Mouse (Mus musculus): ENCODE measurements around the gene Ushbp1. TPM values are rescaled to one million over a fixed set of nuclear protein-coding genes. Genes with fewer than 3 reads are reported as not detected.
A peak's percentile ranks its signal among the peaks of the same experiment; 100 is the strongest.

Ushbp1 gene
- total RNA-seq, 2 experiments from 2014 or later, result 5.5 to 9.9 TPM

GRCm38 (mm10) chr8:71394481-71394880, 1.1 kb downstream of the Ushbp1 start:
- DNase-seq, result peak; percentile 4

- DNase-seq, result peak; percentile 19
Observed at GRCm38 (mm10) chr8:71392871-71393270, 2.7 kb downstream of the Ushbp1 start.

- DNase-seq, result peak; percentile 5
Observed at GRCm38 (mm10) chr8:71392391-71392790, 3.2 kb downstream of the Ushbp1 start.

GRCm38 (mm10) chr8:71391696-71392095, 3.9 kb downstream of the Ushbp1 start:
- no peak for DNase-seq

GRCm38 (mm10) chr8:71388267-71388666, 7.3 kb downstream of the Ushbp1 start:
- DNase-seq, result no peak

GRCm38 (mm10) chr8:71385212-71385835, 10.3 kb downstream of the Ushbp1 start:
- DNase-seq, result no peak

- no peak for DNase-seq
Observed at GRCm38 (mm10) chr8:71383860-71384259, 11.7 kb downstream of the Ushbp1 start.

GRCm38 (mm10) chr8:71383396-71383795, 12.2 kb downstream of the Ushbp1 start:
- DNase-seq, result no peak

GRCm38 (mm10) chr8:71381971-71382961, 13.3 kb downstream of the Ushbp1 start:
- peak; percentile 89 for DNase-seq

- DNase-seq, result peak; percentile 72
Observed at GRCm38 (mm10) chr8:71381421-71381970, 14.1 kb downstream of the Ushbp1 start, which contains the start of gene Nr2f6. Gene Nr2f6 (minus strand): TSS chr8:71381960.

GRCm38 (mm10) chr8:71380178-71381171, 15.1 kb downstream of the Ushbp1 start:
- DNase-seq, result no peak

- DNase-seq, result no peak
Observed at GRCm38 (mm10) chr8:71379512-71380075, 16.0 kb downstream of the Ushbp1 start.

GRCm38 (mm10) chr8:71379008-71379407, 16.6 kb downstream of the Ushbp1 start:
- no peak for DNase-seq

- DNase-seq, result no peak
Observed at GRCm38 (mm10) chr8:71376423-71377030, 19.1 kb downstream of the Ushbp1 start.

GRCm38 (mm10) chr8:71375581-71376422, 19.8 kb downstream of the Ushbp1 start:
- peak; percentile 59 for DNase-seq

GRCm38 (mm10) chr8:71374616-71375206, 20.9 kb downstream of the Ushbp1 start:
- DNase-seq, result no peak

- no peak for DNase-seq
Observed at GRCm38 (mm10) chr8:71373000-71373399, 22.6 kb downstream of the Ushbp1 start.

- DNase-seq, result no peak
Observed at GRCm38 (mm10) chr8:71372427-71372826, 23.2 kb downstream of the Ushbp1 start.

- peak; percentile 98 for DNase-seq
Observed at GRCm38 (mm10) chr8:71371236-71371848, 24.3 kb downstream of the Ushbp1 start, which contains the start of gene Ocel1. Gene Ocel1 (plus strand): TSS chr8:71371298.

Data from gastrocnemius, postnatal 25 days (tissue).